Mouse (Mus musculus) testis, adult 2 months (tissue): Measurements from ENCODE around the gene Kcnq1.

Experiments used
- CTCF ChIP-seq: fragments of 200-500 bp; IDR thresholded peaks from 2 replicates; pipeline ENCODE4 v1.5.1; 2012; ENCODE audit warnings: low read depth, mild to moderate bottlenecking, inconsistent platforms, low read length, moderate library complexity; ENCODE audit not compliant: control insufficient read depth, insufficient read depth, insufficient replicate concordance
- POLR2A ChIP-seq: fragments of 200-500 bp; IDR thresholded peaks from 2 replicates; pipeline ENCODE4 v1.6.1; 2012; ENCODE audit warnings: low read depth, mild to moderate bottlenecking, inconsistent platforms, low read length, moderate library complexity; ENCODE audit not compliant: control insufficient read depth

GRCm38 (mm10) chr7:143073086-143073485, 33.1 kb upstream of the Kcnq1 start:
- 0 out of 2 replicates have a peak, but pooled peaks have one; percentile 10 for TF ChIP-seq CTCF
- no peak for TF ChIP-seq POLR2A
